Mouse (Mus musculus): ENCODE data around the gene Cbarp. TPM values are rescaled to one million over a fixed set of nuclear protein-coding genes. Genes with fewer than 3 reads are reported as not detected.

Gene Cbarp
- polyA plus RNA-seq, 1 experiment, result 3.8 TPM

DNA sequence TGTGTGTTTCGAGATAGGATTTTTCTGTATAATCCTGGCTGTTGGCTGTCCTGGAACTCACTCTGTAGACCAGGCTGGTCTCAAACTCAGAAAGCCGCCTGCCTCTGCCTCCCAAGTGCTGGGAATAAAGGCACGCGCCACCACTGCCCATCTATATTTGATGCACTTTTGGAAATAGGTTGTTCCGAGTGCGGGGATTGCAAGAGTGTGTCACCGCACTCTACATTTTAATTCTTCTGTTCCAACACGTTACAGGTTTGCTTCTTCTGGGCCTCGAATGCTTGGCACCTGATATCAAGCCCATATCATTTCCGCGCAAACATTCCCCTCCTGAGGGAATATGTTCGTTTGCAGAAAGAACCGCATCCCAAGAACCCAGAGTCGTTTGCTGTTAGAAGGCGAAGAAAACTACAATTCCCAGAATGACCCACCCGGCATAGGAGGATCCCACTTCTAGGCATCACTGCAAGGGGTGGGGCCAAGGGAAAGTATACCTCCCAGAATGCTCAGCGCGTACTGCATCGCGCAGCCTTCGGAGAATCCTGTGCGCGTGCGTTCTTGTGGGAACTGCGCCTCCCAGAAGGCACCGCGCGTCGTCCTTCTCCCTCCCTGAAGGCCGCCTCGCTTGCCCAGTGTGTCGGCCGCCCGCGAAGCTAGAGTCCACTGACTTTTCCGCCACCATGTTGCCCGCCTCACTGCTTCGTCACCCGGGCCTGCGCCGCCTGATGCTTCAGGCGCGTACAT is 1.3 kb upstream of the Cbarp start:
- Histone ChIP-seq H3K36me3 (ENCODE audit: control insufficient read depth, insufficient read depth, low read length) (peaks cover 4% of the 10 kb centered on the region; the same call in 1 of the 2 replicates), H3K4me3 (ENCODE audit: control insufficient read depth, low read depth, low read length) (peak overlapping the region; percentile 81), H3K27ac (ENCODE audit: control insufficient read depth, insufficient read depth, low read depth, low read length) (peak overlapping the region; percentile 46), H3K27me3 (ENCODE audit: control insufficient read depth, insufficient read depth, low read length) (no peaks in the 10 kb centered on the region), H3K4me1 (ENCODE audit: control insufficient read depth, insufficient read depth, low read length) (peaks cover 46% of the 10 kb centered on the region)
- TF ChIP-seq POLR2A (IDR thresholded peaks at IDR 0.05; ENCODE audit: control insufficient read depth, low read depth, low read length) (peak; percentile 93), CTCF (IDR thresholded peaks at IDR 0.05; ENCODE audit: control insufficient read depth, insufficient read depth, insufficient replicate concordance, low read depth, low read length) (no peak)

DNA sequence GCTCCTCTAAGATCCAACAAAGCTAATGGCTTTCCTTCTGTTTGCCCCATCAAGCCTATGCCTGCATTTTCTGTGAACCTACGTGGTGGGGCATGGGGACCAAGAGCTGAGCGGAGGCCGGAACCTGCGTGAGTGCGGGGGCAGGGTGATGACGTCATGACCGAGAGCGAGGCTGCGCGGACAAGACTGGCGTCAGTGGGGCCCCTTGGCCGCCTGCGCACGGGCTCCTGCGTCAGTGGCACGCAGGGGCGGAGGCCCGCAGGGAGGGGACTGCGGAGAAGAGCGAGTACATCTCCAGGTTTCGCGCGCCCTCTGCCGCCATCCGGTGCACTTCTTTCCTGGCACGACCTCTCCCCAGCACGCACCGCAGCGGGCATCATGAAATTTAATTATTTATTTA is 608 bp upstream of the Cbarp start:
- TF ChIP-seq CTCF (IDR thresholded peaks at IDR 0.05; ENCODE audit: control insufficient read depth, insufficient read depth, insufficient replicate concordance, low read depth, low read length) (peak; percentile 43; the same call in 1 of the 2 replicates), POLR2A (IDR thresholded peaks at IDR 0.05; ENCODE audit: control insufficient read depth, low read depth, low read length) (peak; percentile 14; the same call in 1 of the 2 replicates)
- Histone ChIP-seq H3K27me3 (ENCODE audit: control insufficient read depth, insufficient read depth, low read length) (no peaks in the 10 kb centered on the region), H3K36me3 (ENCODE audit: control insufficient read depth, insufficient read depth, low read length) (peaks cover 4% of the 10 kb centered on the region; the same call in 1 of the 2 replicates), H3K4me1 (ENCODE audit: control insufficient read depth, insufficient read depth, low read length) (peaks cover 47% of the 10 kb centered on the region), H3K27ac (ENCODE audit: control insufficient read depth, insufficient read depth, low read depth, low read length) (peak overlapping the region; percentile 85), H3K4me3 (ENCODE audit: control insufficient read depth, low read depth, low read length) (peak overlapping the region; percentile 81)

DNA sequence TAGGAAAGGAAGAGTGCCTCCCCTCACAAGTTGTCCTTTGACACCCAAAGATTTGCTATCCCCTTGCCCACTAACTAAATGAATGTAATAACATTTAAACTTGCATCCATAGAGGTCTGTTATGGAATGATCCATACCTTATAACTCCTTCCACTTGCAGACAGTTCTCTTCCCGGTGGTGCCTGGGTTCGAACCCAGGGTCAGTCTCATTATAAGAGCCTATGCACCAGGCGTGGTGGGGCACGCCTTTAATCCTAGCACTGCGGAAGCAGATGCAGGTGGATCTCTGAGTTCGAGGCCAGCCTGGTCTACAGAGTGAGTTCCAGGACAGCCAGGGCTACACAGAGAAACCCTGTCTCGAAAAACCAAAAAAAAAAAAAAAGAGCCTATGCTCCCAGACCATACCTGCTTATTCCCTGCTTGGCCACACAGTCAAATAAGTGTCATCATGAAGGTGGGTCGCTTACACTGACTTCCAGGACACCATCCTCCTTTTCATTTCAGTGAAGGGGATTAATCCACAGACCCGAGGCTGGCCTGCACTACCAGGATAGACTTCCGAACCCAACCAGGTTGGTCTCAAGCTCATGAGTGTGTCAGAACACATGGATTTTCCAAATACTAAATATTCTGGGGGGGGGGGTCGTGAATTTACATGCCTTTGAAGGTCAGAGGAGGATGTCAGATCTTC is 515 bp downstream of the Cbarp start:
- H3K4me1 ChIP-seq (ENCODE audit: control insufficient read depth, insufficient read depth, low read length), result peaks cover 42% of the 10 kb centered on the region
- H3K27me3 ChIP-seq (ENCODE audit: control insufficient read depth, insufficient read depth, low read length), result no peaks in the 10 kb centered on the region
- H3K36me3 ChIP-seq (ENCODE audit: control insufficient read depth, insufficient read depth, low read length), result peaks cover 4% of the 10 kb centered on the region; the same call in 1 of the 2 replicates
- H3K4me3 ChIP-seq (ENCODE audit: control insufficient read depth, low read depth, low read length), result no peak overlapping the region
- TF ChIP-seq POLR2A (IDR thresholded peaks at IDR 0.05; ENCODE audit: control insufficient read depth, low read depth, low read length) (no peak), CTCF (IDR thresholded peaks at IDR 0.05; ENCODE audit: control insufficient read depth, insufficient read depth, insufficient replicate concordance, low read depth, low read length) (no peak)
- no peak overlapping the region for H3K27ac ChIP-seq (ENCODE audit: control insufficient read depth, insufficient read depth, low read depth, low read length)

DNA sequence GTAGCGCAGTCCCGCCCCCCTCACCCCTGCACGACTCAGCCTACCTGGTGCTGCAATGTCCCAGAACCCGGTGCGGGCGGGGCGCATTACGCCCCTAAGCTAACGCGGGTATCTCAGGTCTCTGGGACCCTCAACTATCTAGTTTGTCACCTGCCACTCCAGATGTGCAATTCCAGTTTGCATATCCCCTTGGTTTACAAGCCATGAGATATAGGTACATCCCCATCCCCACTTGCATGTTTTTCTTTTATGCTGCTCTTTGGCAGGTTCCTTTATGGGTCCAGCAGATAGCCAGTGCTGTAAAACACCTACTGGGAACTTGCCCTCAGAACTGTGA is 1.2 kb downstream of the Cbarp start:
- Histone ChIP-seq H3K4me3 (ENCODE audit: control insufficient read depth, low read depth, low read length) (peak overlapping the region; percentile 65), H3K27ac (ENCODE audit: control insufficient read depth, insufficient read depth, low read depth, low read length) (no peak overlapping the region), H3K36me3 (ENCODE audit: control insufficient read depth, insufficient read depth, low read length) (no peaks in the 10 kb centered on the region; the same call in 1 of the 2 replicates), H3K4me1 (ENCODE audit: control insufficient read depth, insufficient read depth, low read length) (peaks cover 42% of the 10 kb centered on the region), H3K27me3 (ENCODE audit: control insufficient read depth, insufficient read depth, low read length) (no peaks in the 10 kb centered on the region)
- TF ChIP-seq POLR2A (IDR thresholded peaks at IDR 0.05; ENCODE audit: control insufficient read depth, low read depth, low read length) (no peak), CTCF (IDR thresholded peaks at IDR 0.05; ENCODE audit: control insufficient read depth, insufficient read depth, insufficient replicate concordance, low read depth, low read length) (no peak)

DNA sequence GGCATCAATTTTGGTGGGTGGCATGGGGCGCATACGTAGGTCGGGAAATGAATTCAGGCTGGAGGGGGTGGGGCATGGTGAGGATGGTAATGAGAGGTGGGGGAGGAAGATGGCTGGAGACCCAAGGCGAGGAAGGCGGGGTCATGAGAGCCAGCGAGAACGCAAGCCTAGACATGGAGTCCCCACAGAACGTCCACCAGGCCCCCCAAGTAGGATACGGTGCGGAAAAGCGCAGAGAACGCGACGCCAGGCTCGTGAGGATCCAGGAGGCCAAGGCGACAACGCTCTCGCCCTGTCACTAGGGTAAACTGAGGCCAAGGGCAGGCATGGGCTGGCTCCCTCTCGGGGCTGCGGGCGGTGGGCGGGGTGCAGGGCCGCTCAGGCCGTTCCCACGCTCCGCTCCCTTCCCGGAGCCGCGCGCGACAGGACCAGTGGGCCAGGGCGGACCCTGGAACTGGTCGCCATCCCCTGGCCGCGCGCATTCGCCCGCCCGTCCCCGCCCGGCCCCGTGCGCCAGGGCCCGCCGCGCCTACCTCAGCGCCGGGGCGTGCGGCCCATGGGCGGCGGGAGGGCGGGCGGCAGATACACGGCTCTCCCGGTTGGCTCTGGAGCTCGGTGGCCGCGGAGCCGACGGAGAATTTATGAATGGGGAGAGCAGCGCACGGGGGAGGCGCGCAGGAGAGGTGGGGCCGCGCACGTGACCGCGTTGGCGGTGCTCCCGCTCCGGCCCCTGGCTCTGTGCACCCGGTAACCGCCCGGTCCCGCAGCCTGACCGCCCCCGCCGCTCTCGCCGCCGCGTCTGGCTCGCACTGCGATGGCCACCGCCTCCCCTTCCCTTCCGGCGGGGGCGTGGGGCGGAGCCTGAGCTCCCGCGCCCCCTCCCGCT is 1.8 kb downstream of the Cbarp start, which contains the start of gene Atp5d:
Gene Atp5d, plus strand, starts transcription at position 80 of the 886 bp plus-strand sequence.
- TF ChIP-seq POLR2A (IDR thresholded peaks at IDR 0.05; ENCODE audit: control insufficient read depth, low read depth, low read length) (no peak), CTCF (IDR thresholded peaks at IDR 0.05; ENCODE audit: control insufficient read depth, insufficient read depth, insufficient replicate concordance, low read depth, low read length) (no peak)
- Histone ChIP-seq H3K4me3 (ENCODE audit: control insufficient read depth, low read depth, low read length) (peak within 1 kb of the TSS; percentile 65), H3K36me3 (ENCODE audit: control insufficient read depth, insufficient read depth, low read length) (no peaks in the 10 kb centered on the region), H3K4me1 (ENCODE audit: control insufficient read depth, insufficient read depth, low read length) (peaks cover 42% of the 10 kb centered on the region), H3K27ac (ENCODE audit: control insufficient read depth, insufficient read depth, low read depth, low read length) (no peak within 1 kb of the TSS), H3K27me3 (ENCODE audit: control insufficient read depth, insufficient read depth, low read length) (no peaks in the 10 kb centered on the region)

DNA sequence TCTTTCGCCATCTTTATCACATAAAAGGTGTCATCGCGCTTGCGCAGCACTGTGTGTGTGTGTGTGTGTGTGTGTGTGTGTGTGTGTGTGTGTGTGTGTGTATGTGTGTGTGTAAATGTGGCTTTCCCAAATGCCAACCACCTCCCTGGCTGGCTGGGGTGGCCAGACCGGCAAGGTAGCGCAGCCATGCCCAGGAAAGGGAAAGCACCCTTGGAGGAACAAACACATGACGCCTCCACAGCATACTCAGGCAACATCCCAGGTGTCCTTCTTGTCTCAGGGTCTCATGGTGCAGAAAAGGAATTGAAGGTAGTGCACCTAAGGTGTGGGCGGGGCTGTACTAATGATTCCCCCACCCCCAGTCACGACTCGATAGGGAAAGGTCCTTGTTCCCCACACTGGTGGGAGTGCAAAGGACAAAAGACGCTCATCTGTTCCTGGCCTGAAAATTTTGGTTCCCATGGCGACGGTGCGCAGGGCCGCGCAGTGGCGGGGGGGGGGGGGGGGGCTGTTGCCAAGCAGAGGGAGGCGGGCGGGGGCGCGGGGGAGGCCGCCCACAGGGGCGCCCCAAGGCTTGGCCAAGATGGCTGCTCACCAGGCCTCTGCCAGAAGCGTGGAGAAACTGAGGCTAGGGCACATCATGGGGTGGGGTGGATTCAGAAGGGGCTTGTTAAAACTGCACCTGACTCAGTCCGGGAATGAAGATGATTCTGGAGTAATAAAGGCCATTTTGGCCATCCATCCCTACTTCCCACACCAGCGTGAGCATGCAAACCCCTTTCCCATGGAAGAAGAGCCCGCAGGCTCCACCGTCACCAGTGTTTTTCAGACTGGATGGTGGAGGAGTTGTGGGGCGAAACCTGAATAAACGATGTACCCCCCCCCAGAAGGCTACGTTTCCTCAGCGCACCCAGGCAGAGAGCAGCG is 2.7 kb downstream of the Cbarp start:
- Histone ChIP-seq H3K27me3 (ENCODE audit: control insufficient read depth, insufficient read depth, low read length) (no peaks in the 10 kb centered on the region), H3K36me3 (ENCODE audit: control insufficient read depth, insufficient read depth, low read length) (no peaks in the 10 kb centered on the region), H3K4me3 (ENCODE audit: control insufficient read depth, low read depth, low read length) (no peak overlapping the region; the same call in 1 of the 2 replicates), H3K27ac (ENCODE audit: control insufficient read depth, insufficient read depth, low read depth, low read length) (no peak overlapping the region), H3K4me1 (ENCODE audit: control insufficient read depth, insufficient read depth, low read length) (peaks cover 40% of the 10 kb centered on the region)
- no peak for TF ChIP-seq CTCF (IDR thresholded peaks at IDR 0.05; ENCODE audit: control insufficient read depth, insufficient read depth, insufficient replicate concordance, low read depth, low read length)

All from testis, adult 2 months (tissue).